Mouse (Mus musculus) intestine, postnatal 0 days (tissue): ENCODE results near the gene Bax. TPM values are rescaled to one million over a fixed set of nuclear protein-coding genes. Genes with fewer than 3 reads are reported as not detected.
A peak's percentile ranks its signal among the peaks of the same experiment; 100 is the strongest.
"Not testable (repeated sequence)": the region's sequence is repeated elsewhere in the genome, so short reads cannot be mapped to it uniquely, and the experiment has no call there.

Source experiments
- ATAC-seq: fragments of 200-750 bp; cut with Nextera tagmentation; 2 replicates; pipeline ENCODE4 v1.8.0; 2017; ENCODE audit warnings: mild to moderate bottlenecking, moderate TSS enrichment, moderate library complexity
- H3K27ac ChIP-seq: fragments of 300-500 bp; sonication (generic); 2 replicates; pipeline ENCODE4 v1.5.1; 2014; ENCODE audit warnings: mild to moderate bottlenecking, low read depth, low read length, moderate library complexity
- H3K27me3 ChIP-seq: fragments of 300-500 bp; sonication (generic); replicated peaks from 2 replicates; pipeline ENCODE4 v1.6.1; 2014; ENCODE audit warnings: low read length, mixed read lengths; ENCODE audit not compliant: control insufficient read depth, insufficient read depth
- H3K36me3 ChIP-seq: fragments of 300-500 bp; sonication (generic); 2 replicates; pipeline ENCODE4 v1.6.1; 2014; ENCODE audit warnings: mild to moderate bottlenecking, moderate library complexity; ENCODE audit not compliant: control insufficient read depth, insufficient read depth
- H3K4me1 ChIP-seq: fragments of 300-500 bp; sonication (generic); replicated peaks from 2 replicates; pipeline ENCODE4 v1.6.1; 2014; ENCODE audit warnings: antibody characterized with exemption, low read length, mixed read lengths; ENCODE audit not compliant: control insufficient read depth, insufficient read depth
- H3K4me2 ChIP-seq: fragments of 300-500 bp; sonication (generic); replicated peaks from 2 replicates; pipeline ENCODE4 v1.6.1; 2014; ENCODE audit warnings: low read depth, mild to moderate bottlenecking, moderate library complexity
- H3K4me3 ChIP-seq: fragments of 300-500 bp; sonication (generic); 2 replicates; pipeline ENCODE4 v1.5.1; 2014; ENCODE audit warnings: low read depth, low read length
- H3K9ac ChIP-seq: fragments of 300-500 bp; sonication (generic); 2 replicates; pipeline ENCODE4 v1.6.1; 2014; ENCODE audit warnings: mild to moderate bottlenecking, low read depth, low read length
- H3K9me3 ChIP-seq: fragments of 300-500 bp; sonication (generic); 2 replicates; pipeline ENCODE4 v1.6.1; 2016; ENCODE audit warnings: mixed run types; ENCODE audit not compliant: control insufficient read depth
- CTCF ChIP-seq: sonication (generic); IDR thresholded peaks from 2 replicates; pipeline ENCODE4 v1.5.1; 2016; ENCODE audit warnings: low read depth, mild to moderate bottlenecking, control low read depth, antibody characterized with exemption, moderate library complexity
- WGBS: fragments of 180-500 bp; shearing (Covaris S2); extraction: QIAGEN DNeasy Blood & Tissue Kit; methylation state at CpG from one replicate; pipeline ENCODE4 v1.1.7; 2014; 5-methylcytosine and 5-hydroxymethylcytosine counted together
- polyA plus RNA-seq: library from polyadenylated mRNA; unstranded; fragments of >200 nt; fragmentation: Nextera tagmentation; extraction: Ambion mirVana; gene quantifications from 2 replicates; pipeline ENCODE4 v1.2.1, GENCODE M21; 2015

Gene Bax
- polyA plus RNA-seq, 1 experiment from 2014 or later: 180 TPM

DNA sequence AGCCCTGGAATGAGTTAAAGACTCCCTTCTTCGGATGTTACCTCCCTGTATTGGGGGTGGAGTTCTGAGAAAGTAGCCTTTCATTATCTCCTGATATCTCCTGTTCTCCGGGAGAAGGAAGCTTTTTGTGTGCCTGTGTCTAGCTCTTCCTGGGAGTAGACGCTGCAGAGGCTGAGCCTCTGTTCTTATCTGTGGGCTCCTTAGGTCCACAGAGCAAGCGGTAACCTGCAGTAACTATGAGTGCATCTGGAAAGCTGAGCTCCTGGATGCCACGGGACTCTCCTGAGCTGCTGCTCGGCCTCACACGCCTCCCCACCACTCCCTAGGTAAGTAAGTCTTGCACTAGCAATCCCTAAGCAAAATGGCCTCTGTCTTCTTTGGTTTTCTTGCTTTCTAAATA lies 19.5 kb upstream of the Bax start:
- Histone ChIP-seq H3K4me1 (no peaks in the 10 kb centered on the region), H3K4me3 (no peak overlapping the region), H3K9ac (no peak overlapping the region), H3K27me3 (no peaks in the 10 kb centered on the region), H3K4me2 (no peak overlapping the region), H3K9me3 (no peaks in the 10 kb centered on the region), H3K27ac (no peak overlapping the region), H3K36me3 (no peaks in the 10 kb centered on the region)
- WGBS: 45% methylated on average over 7 of the region's 7 CpGs
- no peak for TF ChIP-seq CTCF
- no peak for ATAC-seq

DNA sequence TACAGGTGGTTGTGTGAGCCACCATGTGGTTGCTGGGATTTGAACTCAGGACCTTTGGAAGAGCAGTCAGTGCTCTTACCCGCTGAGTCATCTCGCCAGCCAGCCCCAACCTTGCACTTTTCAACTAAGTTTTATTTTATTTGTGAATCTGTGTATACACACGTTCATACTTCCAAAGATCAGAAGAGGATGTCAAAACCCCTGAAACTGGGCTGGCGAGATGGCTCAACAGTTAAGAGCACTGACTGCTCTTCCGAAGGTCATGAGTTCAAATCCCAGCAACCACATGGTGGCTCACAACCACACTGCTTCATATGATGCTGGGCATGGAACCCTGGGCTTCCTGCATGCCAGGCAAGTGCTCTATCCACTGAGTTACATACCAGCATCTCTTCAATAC lies 18.3 kb upstream of the Bax start:
- H3K36me3 ChIP-seq, H3K27ac ChIP-seq, H3K4me2 ChIP-seq, H3K4me1 ChIP-seq, H3K9me3 ChIP-seq, H3K27me3 ChIP-seq, ATAC-seq, H3K9ac ChIP-seq, H3K4me3 ChIP-seq: not testable (repeated sequence)
- WGBS: 93% methylated on average over 5 of the region's 5 CpGs

DNA sequence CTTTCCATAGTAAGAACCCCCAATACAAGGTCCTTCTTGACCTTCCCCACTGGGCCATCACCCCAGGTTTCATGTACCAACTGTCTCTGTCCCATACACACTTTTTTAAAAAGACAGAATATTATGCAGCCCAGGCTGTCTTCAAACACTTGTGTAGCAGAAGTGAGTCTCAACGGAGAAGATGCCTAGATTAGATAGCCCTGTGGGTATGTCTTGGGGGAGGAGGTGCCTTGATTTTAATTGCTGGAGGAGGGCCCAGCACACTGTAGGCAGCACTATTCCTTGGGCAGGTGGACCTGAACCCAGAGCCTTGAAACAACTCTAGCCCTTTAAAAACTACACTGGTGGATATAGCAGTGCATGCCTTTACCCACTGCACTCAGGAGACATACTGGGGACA lies 15.5 kb upstream of the Bax start:
- Histone ChIP-seq H3K4me2 (no peak overlapping the region), H3K27ac (no peak overlapping the region), H3K9me3 (no peaks in the 10 kb centered on the region), H3K9ac (no peak overlapping the region), H3K4me3 (no peak overlapping the region), H3K27me3 (no peaks in the 10 kb centered on the region), H3K36me3 (no peaks in the 10 kb centered on the region), H3K4me1 (no peaks in the 10 kb centered on the region)
- 54% methylated on average over 1 of the region's 1 CpGs for WGBS
- no peak for ATAC-seq
- TF ChIP-seq CTCF: no peak

DNA sequence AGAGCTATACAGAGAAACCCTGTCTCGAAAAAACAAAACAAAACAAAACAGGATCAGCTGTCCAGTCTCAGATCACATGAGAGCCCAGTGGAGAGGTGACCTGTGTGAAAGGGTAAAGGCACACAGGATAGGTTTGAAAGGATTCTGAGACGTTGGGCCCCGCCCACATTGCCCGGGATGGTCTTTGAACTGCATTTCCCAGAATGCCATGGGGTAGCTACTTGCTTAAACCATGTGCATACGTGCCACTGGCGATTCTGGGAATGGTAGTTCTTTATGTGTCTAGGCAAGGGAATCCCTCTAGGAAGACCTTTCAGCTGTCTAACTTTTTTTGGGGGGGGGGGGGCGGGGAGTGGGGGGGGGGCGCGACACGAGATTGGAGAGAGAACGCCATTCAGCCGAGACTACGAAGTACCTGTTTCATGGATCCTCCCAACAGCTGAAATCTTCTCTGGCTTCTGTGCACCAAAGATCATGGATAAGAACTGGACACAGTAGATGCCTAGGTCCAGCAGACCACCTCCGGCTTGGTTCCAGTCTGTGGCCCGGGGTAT lies 14.8 kb upstream of the Bax start, which contains the start of gene Tulp2:
Tulp2 (plus strand) TSS at position 504 of the 554 bp plus-strand sequence.
- 50% methylated on average over 15 of the region's 15 CpGs for WGBS
- Histone ChIP-seq H3K9ac (no peak within 1 kb of the TSS), H3K27ac (no peak within 1 kb of the TSS), H3K9me3 (no peaks in the 10 kb centered on the region), H3K4me3 (no peak within 1 kb of the TSS), H3K4me2 (no peak within 1 kb of the TSS), H3K4me1 (no peaks in the 10 kb centered on the region), H3K36me3 (no peaks in the 10 kb centered on the region), H3K27me3 (no peaks in the 10 kb centered on the region)
- ATAC-seq: peak; percentile 67
- no peak for TF ChIP-seq CTCF

DNA sequence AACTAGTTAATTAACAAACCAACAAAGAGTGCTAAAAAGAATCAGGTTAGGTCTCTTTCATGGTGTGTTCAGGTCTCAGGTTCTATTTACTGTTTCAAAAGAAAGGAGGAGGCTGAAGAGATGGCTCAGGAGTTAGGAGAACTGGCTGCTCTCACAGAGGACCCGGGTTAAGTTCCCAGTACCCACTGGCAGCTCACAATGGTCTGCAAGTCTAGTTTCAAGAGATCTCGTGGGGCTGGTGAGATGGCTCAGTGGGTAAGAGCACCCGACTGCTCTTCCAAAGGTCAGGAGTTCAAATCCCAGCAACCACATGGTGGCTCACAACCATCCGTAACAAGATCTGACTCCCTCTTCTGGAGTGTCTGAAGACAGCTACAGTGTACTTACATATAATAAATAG lies 13.6 kb upstream of the Bax start:
- H3K9ac ChIP-seq, ATAC-seq, H3K4me1 ChIP-seq, H3K27me3 ChIP-seq, H3K4me3 ChIP-seq, H3K9me3 ChIP-seq, H3K4me2 ChIP-seq, H3K36me3 ChIP-seq, H3K27ac ChIP-seq: not testable (repeated sequence)
- WGBS: 76% methylated on average over 3 of the region's 4 CpGs

DNA sequence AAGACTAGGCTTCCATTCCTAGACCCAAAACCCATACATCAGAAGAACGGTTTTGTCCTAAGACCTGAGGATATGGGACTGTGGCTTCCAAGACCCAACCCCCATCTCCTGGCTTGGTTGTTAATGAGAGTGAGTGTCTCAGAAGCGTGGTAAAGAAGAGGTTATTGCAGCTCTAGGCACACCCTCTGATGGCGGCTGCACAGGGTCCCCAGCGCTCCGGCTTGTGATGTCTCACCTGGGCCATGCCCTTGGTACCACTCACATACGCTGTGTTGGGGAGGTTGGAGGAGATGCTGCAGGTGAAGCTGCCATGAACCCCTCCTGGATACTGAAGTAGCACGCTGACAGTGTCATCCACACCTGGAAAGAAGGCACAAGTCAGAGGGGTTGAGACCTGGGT lies 12.1 kb upstream of the Bax start:
- no peaks in the 10 kb centered on the region for H3K9me3 ChIP-seq
- H3K4me3 ChIP-seq: no peak overlapping the region
- no peak for ATAC-seq
- H3K36me3 ChIP-seq: no peaks in the 10 kb centered on the region
- H3K27ac ChIP-seq: no peak overlapping the region
- WGBS: 93% methylated on average over 7 of the region's 7 CpGs
- no peaks in the 10 kb centered on the region for H3K27me3 ChIP-seq
- H3K4me2 ChIP-seq: no peak overlapping the region
- H3K4me1 ChIP-seq: no peaks in the 10 kb centered on the region
- no peak overlapping the region for H3K9ac ChIP-seq
- no peak for TF ChIP-seq CTCF

DNA sequence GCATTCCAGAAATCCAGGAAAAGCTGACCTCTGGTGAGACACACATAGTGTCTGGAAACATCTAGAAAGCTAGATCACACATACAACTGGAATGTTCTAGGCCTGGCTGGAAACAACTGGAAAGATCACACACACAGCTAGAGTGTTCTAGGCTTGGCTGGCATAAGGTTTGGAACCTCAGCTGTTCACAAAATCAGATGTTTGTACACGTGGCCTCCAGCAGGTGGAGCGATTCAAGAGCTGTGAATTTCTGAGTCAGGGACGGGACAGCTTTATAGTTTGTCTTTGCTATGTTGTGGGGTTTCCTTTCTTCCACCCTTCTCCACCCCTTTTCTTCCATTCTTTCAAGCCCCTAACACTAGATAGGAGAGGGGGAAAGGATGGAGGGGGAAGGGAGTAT lies 10.3 kb upstream of the Bax start:
- no peaks in the 10 kb centered on the region for H3K36me3 ChIP-seq
- H3K9me3 ChIP-seq: no peaks in the 10 kb centered on the region
- no peak overlapping the region for H3K27ac ChIP-seq
- no peaks in the 10 kb centered on the region for H3K27me3 ChIP-seq
- ATAC-seq: peak; percentile 28; the same call in 1 of the 2 replicates
- no peak overlapping the region for H3K4me2 ChIP-seq
- no peaks in the 10 kb centered on the region for H3K4me1 ChIP-seq
- peak; percentile 88 for TF ChIP-seq CTCF
- no peak overlapping the region for H3K4me3 ChIP-seq
- no peak overlapping the region for H3K9ac ChIP-seq
- WGBS: 12% methylated on average over 3 of the region's 3 CpGs
